Mouse (Mus musculus) bone marrow macrophage, adult 2 months (primary cell): Measurements from ENCODE around the gene Samd1.

ENCODE experiments used
- CTCF ChIP-seq: IDR thresholded peaks from 2 replicates; pipeline ENCODE4 v1.5.1; 2012; ENCODE audit warnings: low read depth, mild to moderate bottlenecking, low read length, moderate library complexity
- POLR2A ChIP-seq: IDR thresholded peaks from 2 replicates; pipeline ENCODE4 v1.6.1; 2012; ENCODE audit warnings: mild to moderate bottlenecking, low read depth, low read length, borderline replicate concordance

DNA sequence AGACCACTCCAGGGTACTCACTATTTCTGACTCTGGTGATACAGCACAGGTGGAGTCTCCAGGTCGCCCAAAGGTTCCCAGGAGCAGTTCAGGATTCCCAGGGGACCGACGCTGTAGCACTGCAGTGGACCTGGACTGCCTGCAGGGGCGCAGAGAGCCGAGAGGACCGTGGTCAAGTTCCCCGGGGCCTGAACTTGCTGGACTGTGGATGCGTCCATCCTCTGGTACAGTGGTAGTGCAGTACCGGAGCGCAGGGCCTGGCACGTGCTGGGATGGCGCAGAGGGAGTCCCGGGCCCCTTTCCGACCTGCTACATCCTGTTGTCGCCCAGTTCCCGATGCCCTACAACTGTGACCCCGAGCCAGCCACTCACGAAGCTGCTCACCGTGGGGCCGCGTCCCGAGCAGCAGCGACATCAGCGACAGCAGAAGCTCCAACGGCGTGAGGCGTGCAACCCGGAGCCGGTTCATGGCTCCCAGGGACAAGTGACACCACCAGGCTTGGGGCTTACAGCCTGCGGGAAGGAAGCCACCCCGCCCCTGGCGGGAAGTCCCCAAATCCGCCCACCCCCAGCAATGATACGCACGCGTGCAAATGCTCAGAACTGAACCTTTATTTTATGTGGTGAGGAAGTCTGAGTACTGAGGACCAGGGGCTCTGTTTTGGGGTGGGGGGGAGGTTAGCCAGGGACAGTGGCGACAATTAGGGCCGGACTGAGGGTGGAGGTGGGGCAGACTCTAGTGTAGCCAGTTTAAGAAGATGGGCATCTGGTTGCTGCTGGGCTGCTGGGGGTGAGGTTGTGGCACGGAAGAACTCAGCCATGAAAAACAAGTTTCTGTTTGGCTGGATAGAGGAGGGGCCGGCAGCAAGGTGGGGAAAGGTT lies 44.8 kb downstream of the Samd1 start, which contains the start of gene Il27ra:
- TF ChIP-seq CTCF (no peak), POLR2A (no peak)
